Mouse (Mus musculus): ENCODE data around the gene Pkd1l1.

Gene Pkd1l1

DNA sequence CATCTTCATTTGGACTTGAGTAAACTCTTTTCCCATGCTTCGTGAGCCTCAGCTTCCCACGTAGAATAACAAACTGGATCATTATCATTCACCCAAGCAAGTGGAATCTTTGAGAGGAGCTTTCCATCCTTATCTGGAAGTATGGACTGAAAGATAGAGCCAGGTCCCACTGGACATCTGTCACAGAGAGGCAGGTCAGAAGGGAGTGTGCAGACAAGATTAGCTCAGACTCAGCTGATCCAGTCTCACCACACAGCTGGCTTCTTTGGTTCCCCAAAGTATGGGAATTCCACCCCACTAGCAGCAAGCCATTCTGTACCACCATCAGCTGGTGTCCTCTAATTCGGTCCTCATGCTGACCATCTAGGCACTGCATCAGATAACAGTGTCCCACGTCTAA, 29.0 kb downstream of the Pkd1l1 start:
- no peak for ATAC-seq (ENCODE audit: insufficient number of reproducible peaks, low FRiP score, low TSS enrichment)

DNA sequence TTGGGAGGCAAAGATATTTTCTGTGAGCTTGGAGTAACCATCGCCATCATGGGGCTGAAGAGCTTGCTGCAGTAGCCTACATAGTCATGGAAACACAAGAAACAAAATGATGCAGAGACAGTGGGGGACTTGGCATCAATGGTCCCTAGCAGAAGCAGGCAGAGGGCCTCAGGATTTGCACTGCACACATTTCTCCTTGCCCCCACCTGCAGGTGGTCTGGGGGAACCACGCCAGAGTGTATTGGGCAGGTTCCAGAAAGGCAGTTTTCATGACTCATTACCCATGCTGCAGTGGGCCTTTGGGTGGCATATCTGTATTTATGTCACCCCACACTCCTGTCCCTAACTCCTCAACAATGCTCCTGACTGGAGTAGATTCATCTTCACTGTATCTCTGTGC, 30.6 kb downstream of the Pkd1l1 start:
- no peak for ATAC-seq (ENCODE audit: insufficient number of reproducible peaks, low FRiP score, low TSS enrichment)

GRCm38 (mm10) chr11:8936431-8937110, 36.5 kb downstream of the Pkd1l1 start:
- peak; percentile 52 for ATAC-seq (ENCODE audit: insufficient number of reproducible peaks, low FRiP score, low TSS enrichment)

DNA sequence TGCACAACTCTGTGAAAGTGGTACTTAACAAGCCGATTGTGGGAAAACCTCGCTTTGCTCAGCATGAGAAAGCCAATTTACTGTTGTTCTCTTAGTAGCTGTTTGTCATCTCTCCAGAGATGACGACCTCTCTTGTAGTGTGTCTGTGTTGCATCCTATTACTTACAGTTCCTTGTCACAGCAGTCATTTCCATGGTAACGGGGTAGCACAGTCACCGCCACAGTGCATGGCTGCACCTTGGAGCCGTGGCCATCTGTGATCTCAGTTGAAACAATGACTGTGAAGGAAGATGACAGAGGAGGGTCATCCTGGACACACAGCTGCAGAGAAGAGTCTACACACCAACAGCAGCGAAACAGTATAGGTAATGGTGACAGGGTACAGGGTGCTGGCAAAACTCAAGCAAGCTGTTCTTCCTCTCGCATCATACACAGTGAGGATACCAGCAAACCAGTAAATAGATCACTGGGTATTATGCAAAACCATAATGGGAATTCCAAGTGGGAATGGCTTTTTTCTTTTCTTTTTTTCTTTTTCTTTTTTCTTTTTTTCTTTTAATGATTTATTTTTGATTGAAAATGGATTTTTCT, 56.9 kb downstream of the Pkd1l1 start:
- peak; percentile 96 for ATAC-seq (ENCODE audit: insufficient number of reproducible peaks, low FRiP score, low TSS enrichment)

GRCm38 (mm10) chr11:8882793-8883192, 90.3 kb downstream of the Pkd1l1 start:
- ATAC-seq (ENCODE audit: insufficient number of reproducible peaks, low FRiP score, low TSS enrichment) = no peak

DNA sequence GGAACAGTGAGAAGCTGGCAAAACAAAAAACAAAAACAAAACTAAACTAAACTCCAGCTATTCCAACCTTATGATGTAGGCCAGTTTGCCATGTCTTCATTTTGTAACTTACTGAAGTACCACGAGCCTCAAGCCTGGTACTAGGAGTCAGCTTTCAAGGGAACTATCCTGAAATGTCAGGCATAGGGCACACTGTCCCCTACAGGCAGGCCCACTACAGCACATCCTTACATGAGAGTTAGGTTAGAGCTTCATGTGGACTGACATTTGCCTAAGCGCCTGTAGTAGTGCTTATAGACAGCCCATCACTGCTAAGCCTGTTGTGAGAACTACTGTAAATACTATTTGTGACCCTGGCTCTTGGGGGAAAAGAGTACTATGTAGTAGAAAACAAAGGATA, 91.5 kb downstream of the Pkd1l1 start:
- no peak for ATAC-seq (ENCODE audit: insufficient number of reproducible peaks, low FRiP score, low TSS enrichment)

DNA sequence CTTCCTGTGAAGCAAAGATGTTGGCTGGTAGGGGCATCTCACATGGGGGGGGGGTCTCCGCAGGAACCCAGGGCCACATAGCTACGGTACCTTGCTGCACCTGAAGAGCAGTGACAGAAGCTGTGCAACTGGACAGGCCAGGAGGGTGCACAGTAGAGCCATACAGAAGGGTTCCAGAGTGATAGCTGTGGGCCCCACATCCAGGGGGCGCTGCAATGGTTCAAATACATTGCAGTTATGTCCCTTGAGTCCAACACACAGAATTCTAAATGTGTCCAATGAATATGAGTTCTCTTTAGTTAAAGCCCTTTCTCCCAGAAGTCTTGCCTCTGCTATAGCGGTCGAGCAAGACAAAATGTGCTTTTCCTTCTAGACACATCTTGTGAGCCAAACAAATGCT, 103.0 kb downstream of the Pkd1l1 start:
- ATAC-seq (ENCODE audit: insufficient number of reproducible peaks, low FRiP score, low TSS enrichment) = no peak

DNA sequence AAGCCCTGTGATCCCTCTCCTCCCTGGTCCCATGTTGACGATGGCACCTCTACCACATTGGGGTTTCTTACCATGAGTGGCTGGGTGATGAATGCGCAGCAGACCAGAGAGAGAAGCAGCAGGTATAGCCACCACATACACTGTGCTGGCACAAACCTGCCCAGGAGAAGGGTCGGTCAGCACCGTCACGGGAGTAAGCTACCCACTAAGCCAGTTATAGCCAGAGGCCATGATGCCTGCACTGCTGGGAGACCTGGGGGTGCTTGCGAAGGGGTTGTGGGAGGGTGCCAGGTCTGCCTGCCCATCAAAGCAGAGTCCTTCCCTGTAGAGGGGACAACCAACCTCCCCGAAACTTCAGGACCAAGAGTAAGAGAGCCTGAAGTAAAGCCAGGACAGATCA, 107.0 kb downstream of the Pkd1l1 start:
- ATAC-seq (ENCODE audit: insufficient number of reproducible peaks, low FRiP score, low TSS enrichment) = no peak

DNA sequence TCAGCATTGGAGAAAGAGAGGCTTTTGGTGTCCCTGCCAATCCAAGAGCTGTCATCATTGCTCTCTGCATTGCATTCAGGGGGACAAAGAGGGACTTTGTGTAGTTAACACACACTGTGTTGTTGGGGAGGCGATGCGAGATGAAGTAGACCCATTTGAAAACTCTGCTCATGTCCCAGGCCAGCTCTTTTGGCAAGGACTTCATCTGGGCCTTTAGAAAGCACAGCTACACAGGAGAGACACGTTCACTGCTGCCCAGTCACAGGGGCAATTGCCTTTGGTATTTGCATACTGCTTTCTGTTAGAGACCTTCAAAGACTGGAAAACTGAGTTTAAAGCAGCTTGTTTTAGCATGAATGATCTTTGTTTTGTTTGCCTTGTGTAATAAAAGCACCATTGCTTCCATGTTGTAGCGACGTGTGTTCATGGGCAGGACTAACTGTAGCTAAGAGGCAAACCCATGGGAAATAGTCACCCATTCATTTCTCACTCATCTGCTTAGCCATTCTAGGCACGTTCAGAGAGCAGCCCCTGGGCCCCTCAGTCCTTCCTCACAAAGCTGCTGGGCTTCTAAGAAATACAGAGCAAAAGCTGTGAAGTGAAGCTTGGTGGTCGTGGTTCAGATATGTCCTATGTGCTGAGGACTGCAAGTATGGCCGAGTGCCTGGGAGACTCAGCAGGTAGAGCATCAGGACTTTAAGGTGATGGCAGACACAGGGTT, 109.0 kb downstream of the Pkd1l1 start:
- no peak for ATAC-seq (ENCODE audit: insufficient number of reproducible peaks, low FRiP score, low TSS enrichment)

DNA sequence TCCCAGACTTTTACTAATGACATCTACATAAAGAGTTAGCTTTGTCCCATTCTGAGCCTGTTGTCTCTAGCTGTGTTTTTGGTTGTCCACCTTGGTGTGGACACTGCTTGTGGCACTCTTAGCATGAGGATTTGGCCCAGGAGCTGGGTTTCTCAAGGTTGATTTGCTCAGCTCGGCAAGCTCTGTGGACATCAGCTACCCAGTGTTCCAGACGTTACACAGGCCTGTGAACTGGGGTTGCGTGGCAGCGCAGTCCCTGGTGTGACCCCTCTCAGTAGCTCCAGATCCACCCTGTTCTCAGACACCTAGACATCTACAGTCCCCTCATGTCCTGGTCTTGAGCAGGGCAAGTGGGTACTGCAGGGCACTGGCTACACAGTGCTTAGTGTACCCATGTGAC, 110.6 kb downstream of the Pkd1l1 start:
- no peak for ATAC-seq (ENCODE audit: insufficient number of reproducible peaks, low FRiP score, low TSS enrichment)

GRCm38 (mm10) chr11:8861978-8862377, 111.1 kb downstream of the Pkd1l1 start:
- ATAC-seq (ENCODE audit: insufficient number of reproducible peaks, low FRiP score, low TSS enrichment) = no peak

DNA sequence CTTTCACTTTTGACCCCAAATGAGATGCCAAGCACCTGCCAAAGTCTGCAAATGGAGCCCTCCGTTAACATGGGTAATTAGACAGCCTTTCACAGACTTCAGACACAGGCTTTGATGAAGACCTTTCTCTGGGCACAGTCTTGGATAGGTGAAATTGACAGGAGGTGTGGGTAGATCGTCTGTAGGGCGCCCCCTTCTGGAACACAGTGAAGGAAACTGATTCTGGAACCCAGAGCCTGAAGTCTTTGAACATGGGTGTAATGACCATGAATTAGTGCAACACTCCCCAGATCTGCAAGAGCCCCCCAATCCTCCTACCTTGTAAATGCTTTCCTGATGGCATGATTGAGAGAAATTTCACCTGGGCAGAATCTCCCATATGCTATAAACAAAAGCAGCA, 112.2 kb downstream of the Pkd1l1 start:
- ATAC-seq (ENCODE audit: insufficient number of reproducible peaks, low FRiP score, low TSS enrichment) = no peak

- ATAC-seq (ENCODE audit: insufficient number of reproducible peaks, low FRiP score, low TSS enrichment) = no peak
Observed at GRCm38 (mm10) chr11:8859868-8860267, 113.2 kb downstream of the Pkd1l1 start.

- no peak for ATAC-seq (ENCODE audit: insufficient number of reproducible peaks, low FRiP score, low TSS enrichment)
Observed at GRCm38 (mm10) chr11:8859041-8859440, 114.0 kb downstream of the Pkd1l1 start.

- ATAC-seq (ENCODE audit: insufficient number of reproducible peaks, low FRiP score, low TSS enrichment) = no peak
Observed at GRCm38 (mm10) chr11:8856125-8856524, 116.9 kb downstream of the Pkd1l1 start.

GRCm38 (mm10) chr11:8848049-8848448, 125.0 kb downstream of the Pkd1l1 start:
- no peak for ATAC-seq (ENCODE audit: insufficient number of reproducible peaks, low FRiP score, low TSS enrichment)

DNA sequence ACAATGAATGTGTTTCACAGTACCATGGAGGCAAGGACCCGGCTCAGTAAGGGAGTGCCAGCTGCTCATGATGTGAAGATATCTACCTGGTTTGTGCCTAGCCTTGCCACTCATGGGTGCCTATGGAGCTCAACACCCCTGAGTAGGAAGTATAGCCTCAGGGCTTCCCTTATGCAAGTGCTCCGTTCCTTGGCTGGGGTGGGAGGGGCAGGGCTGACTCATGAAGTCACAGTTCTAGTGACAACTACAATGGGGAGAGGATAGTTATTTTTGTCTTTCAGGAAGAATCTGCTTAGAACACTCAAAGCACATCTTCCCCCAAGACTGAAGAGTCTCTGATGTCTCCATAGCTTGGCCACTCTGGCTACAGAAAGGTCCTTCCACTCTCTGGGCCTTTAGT, 125.4 kb downstream of the Pkd1l1 start:
- ATAC-seq (ENCODE audit: insufficient number of reproducible peaks, low FRiP score, low TSS enrichment) = no peak

DNA sequence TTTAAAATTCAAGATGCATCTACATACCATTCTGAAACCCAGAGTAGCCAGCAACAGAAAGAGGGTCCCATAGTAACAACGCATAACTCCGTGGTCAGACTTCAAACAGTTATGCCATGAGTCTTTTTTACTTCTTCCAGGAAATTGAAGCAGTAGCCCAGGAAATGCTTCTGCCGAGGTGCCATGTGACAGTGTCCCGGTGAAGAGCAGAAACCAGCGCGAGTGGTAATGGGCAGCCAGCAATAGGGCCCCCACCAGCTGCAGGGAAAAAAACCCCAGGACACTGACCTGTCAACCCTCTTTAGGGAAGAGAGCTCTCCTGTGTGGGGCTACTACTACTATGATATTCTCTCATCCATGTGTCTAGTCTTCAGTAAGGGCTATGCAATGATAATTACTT, 136.9 kb downstream of the Pkd1l1 start:
- no peak for ATAC-seq (ENCODE audit: insufficient number of reproducible peaks, low FRiP score, low TSS enrichment)

DNA sequence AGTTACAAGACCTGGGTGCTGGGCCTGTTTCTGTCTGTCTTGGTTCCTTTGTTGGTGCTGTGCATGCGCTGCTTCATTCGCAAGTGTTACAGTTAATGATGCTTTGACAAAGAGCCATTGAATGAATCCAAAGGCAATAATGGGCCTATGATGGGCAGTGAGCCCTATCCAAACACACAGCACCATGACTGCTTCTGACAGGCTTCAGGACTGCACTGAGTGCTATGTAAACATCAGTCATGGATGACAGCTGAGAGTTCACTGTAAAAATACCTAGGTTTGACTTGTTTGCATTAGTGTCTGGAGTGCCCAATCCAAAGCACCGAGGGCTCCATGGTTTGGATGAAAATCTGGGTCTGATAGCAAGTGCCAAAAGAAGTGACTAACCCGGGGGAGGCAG, 138.9 kb downstream of the Pkd1l1 start:
- no peak for ATAC-seq (ENCODE audit: insufficient number of reproducible peaks, low FRiP score, low TSS enrichment)

DNA sequence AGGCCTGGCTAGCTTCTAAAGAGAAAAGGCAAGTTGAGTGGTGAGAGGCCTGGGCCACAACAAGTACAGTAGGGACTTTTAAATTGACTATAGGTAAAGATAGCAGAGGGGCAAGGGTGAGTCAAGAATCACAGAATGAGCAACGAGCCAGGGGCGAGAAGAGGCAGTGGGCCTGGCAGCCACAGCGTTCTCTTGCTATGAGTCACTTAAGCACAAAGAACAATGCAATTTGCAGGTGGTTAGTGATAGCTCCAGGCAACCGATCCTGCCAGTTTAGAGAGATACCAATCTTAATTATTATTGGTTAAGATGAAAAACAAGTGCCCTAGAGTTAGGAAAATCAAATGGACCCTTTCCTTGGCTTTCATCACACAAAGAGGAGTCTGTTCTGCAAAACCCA, 142.5 kb downstream of the Pkd1l1 start:
- ATAC-seq (ENCODE audit: insufficient number of reproducible peaks, low FRiP score, low TSS enrichment) = no peak

DNA sequence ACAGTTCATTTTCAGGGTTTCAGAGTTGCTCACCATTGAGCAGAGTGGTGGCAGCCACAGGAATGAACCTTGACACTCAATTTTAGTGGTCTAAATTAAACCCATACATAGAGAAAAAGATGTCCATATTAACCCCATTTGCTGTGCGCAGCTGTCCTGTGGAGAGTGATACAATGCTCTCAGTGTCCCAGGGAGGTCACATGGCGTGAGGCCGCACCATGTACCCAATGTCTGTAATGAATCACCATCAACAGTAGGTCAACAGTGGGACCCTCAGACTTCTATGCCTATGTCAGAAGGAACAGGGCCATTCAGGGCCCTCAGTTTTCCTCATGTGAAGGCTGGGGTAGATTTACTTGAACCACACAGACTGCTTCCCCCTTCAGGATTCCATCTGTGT, 143.5 kb downstream of the Pkd1l1 start:
- no peak for ATAC-seq (ENCODE audit: insufficient number of reproducible peaks, low FRiP score, low TSS enrichment)
